Mouse (Mus musculus): ENCODE results near the gene Wdr1.

Gene Wdr1

DNA sequence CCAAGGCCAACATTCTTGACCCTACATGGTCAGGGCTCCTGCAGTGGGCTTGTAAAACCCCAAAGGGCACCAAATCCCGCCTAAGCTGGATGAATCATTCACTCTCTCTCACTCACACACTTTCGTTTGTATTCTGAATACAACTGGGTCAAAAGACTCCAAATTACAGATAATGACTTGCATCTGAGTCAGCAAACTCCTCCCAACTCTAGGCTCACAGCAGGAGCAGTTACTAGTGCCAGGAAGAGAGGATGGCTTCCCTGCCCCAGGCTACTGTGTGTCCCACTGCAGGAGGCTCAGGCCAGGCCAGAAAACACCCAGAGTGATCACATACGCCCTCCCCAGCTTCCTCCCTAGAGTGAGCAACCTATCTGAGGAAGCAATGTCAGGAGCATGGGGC lies 9.1 kb downstream of the Wdr1 start:
- CTCF ChIA-PET, result interaction anchor here in 1 of 4 experiments (0.7 to 0.9 kb wide), 2 partner anchors 17 to 24 kb away, joined by 3 to 4 read pairs; no protein-coding TSS in a partner anchor

GRCm38 (mm10) chr5:38553491-38553890 lies 9.5 kb downstream of the Wdr1 start:
- CTCF ChIA-PET, result interaction anchor here in 1 of 4 experiments (0.7 to 0.9 kb wide), 2 partner anchors 17 to 24 kb away, joined by 3 to 4 read pairs; no protein-coding TSS in a partner anchor
- POLR2A ChIA-PET, result interaction anchor here in 3 of 4 experiments (0.5 to 19.6 kb wide), 27 partner anchors 7 to 1565 kb away, joined by 3 to 312 read pairs (median 5); partner anchors contain the start of genes Wdr1 (in 2 of the 3), Tmem128 (in 1 of the 3) and Wfs1 (in 1 of the 3)

More for the DNA sequence above, 9.1 kb downstream of the Wdr1 start:
- POLR2A ChIA-PET, result interaction anchor here in 3 of 4 experiments (0.5 to 19.6 kb wide), 26 partner anchors 8 to 1565 kb away, joined by 3 to 312 read pairs (median 5); partner anchors contain the start of genes Wdr1 (in 2 of the 3) and Wfs1 (in 1 of the 3)

- ChIA-PET CTCF (interaction anchor here in 1 of 4 experiments (0.6 kb wide), 1 partner anchor 8 kb away, joined by 3 read pairs; no protein-coding TSS in a partner anchor), POLR2A (interaction anchor here in 3 of 4 experiments (0.8 to 19.6 kb wide), 14 partner anchors 7 to 293 kb away, joined by 3 to 312 read pairs (median 5); partner anchors contain the start of genes Wdr1 (in 2 of the 3) and Tmem128 (in 1 of the 3))
Observed at GRCm38 (mm10) chr5:38552615-38553014, 10.4 kb downstream of the Wdr1 start.

DNA sequence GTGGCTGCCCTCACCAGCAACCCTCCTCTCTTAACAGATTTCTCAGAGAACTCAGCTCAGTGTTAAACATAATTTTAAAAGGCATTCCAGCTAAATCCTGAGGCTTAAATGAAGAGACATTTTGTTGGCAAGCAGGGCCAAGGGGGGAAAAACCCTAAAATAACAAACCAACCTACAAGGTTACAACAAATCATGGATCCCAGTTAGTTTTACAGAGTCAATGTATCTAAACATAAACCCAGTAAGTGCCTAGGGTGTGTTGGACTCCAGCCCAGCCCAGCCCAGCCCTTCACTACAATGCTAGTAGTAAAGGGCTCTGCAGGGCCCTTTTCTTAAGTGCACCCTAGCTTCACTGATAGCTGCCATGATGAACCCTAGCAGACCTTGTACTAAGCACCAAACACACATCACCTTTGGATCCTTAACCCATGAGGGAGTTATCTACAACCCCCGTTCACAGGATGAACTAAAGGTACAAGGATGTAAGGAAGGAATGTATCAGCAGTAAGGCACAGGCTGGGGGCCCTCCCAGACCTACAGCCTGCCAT lies 12.7 kb downstream of the Wdr1 start:
- POLR2A ChIA-PET, result interaction anchor here in 3 of 4 experiments (1.0 to 16.5 kb wide), 6 partner anchors 11 to 37 kb away, joined by 3 to 312 read pairs (median 4); partner anchors contain the start of gene Wdr1 (in 2 of the 3)
- CTCF ChIA-PET, result no interaction called here

GRCm38 (mm10) chr5:38549461-38549909 lies 13.5 kb downstream of the Wdr1 start:
- POLR2A ChIA-PET, result interaction anchor here in 3 of 4 experiments (1.0 to 16.5 kb wide), 14 partner anchors 11 to 60 kb away, joined by 3 to 312 read pairs (median 4); partner anchors contain the start of gene Wdr1 (in 2 of the 3)
- CTCF ChIA-PET, result no interaction called here

GRCm38 (mm10) chr5:38547375-38547774 lies 15.6 kb downstream of the Wdr1 start:
- ChIA-PET CTCF (interaction anchor here in 2 of 4 experiments (0.6 to 1.7 kb wide), 3 partner anchors 85 to 1456 kb away, joined by 3 to 4 read pairs (median 4); no protein-coding TSS in a partner anchor), POLR2A (interaction anchor here in 3 of 4 experiments (0.8 to 16.5 kb wide), 15 partner anchors 9 to 73 kb away, joined by 3 to 312 read pairs (median 5); partner anchors contain the start of gene Wdr1 (in 2 of the 3))

- ChIA-PET CTCF (interaction anchor here in 3 of 4 experiments (0.6 to 1.4 kb wide), 6 partner anchors 8 to 87 kb away, joined by 3 to 8 read pairs (median 4); no protein-coding TSS in a partner anchor), POLR2A (interaction anchor here in 3 of 4 experiments (0.6 to 16.5 kb wide), 12 partner anchors 9 to 162 kb away, joined by 3 to 312 read pairs (median 5); partner anchors contain the start of gene Wdr1 (in 2 of the 3))
Observed at GRCm38 (mm10) chr5:38544423-38545415, 18.3 kb downstream of the Wdr1 start.

DNA sequence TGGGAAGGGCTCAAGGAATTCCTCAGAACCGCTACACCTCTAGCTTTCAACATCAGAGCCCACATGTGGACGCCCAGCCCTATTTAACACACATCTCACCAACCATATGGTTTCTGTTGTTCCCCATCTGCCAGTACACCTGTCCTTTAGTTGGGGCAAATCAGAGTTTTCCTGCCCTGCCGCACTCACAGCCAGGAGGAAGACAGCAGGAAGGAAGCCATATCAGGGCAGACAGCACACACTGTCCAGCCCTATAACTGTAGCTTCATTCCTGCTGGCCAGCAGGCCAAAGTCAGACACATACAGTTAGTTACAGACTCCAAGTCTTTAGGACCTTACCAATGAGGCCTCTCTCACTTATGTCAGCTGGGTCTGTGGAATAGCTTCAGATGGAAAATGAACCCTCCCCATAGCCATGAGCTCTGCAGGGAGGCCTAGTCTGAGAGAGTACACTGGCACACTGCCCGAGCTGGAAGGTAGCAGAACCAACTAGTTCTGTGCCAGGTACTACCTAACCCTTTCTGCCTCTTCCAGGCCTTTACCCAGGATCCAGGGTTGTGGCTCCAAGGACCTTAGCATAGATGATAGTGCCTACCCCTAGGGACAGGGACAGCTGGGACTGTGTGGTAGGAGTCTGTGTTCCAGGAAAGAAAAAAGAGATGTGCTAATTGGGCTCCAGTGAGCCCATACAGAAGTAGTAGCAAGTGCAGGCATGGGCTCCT lies 19.4 kb downstream of the Wdr1 start:
- POLR2A ChIA-PET, result interaction anchor here in 3 of 4 experiments (0.6 to 16.5 kb wide), 13 partner anchors 8 to 161 kb away, joined by 3 to 312 read pairs (median 4); partner anchors contain the start of gene Wdr1 (in 2 of the 3)
- CTCF ChIA-PET, result interaction anchor here in 3 of 4 experiments (0.5 to 1.3 kb wide), 6 partner anchors 9 to 241 kb away, joined by 3 to 5 read pairs (median 3); no protein-coding TSS in a partner anchor

DNA sequence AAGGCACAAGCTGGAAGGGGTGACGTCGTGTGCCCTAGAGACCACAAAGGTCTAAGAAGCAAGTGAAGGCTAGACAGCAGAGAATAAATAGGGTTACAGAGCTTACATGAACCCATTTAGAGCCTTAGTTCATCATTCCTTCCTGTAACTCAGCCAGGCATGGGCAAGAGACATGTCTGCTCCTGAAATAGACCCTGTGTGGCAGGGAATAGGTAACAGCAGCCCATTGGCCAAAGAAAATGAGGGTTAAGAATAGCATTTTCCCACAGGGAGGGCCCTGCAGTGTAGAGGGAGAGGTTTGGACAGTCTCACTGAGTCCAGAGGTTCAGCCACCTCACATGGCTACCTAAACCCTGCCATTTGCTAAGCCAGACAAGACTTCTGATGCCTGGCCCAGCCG lies 21.3 kb downstream of the Wdr1 start:
- ChIA-PET POLR2A (interaction anchor here in 2 of 4 experiments (1.5 to 16.5 kb wide), 3 partner anchors 12 to 46 kb away, joined by 3 to 312 read pairs (median 3); partner anchors contain the start of gene Wdr1 (in 1 of the 2)), CTCF (interaction anchor here in 1 of 4 experiments (1.3 kb wide), 1 partner anchor 8 kb away, joined by 3 read pairs; no protein-coding TSS in a partner anchor)

DNA sequence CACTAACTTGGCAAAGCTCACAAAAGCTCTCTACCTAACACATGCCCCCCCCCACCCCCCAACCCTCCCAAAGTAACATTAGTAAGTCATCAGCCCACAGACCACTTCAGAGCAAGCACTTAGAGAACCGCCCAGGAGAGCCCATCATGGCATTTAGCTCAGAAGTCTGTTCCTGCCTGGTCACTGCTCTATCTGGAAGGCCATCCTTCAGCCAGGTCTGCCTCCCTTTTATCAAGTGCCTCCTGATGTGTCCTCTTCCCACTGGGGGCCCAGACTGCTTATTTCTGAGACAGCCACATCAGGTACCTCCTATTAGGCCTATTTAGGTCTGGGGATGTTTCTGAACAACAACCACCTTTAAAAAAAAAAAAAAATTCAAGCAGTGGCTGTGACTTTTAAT lies 22.1 kb downstream of the Wdr1 start:
- ChIA-PET POLR2A (interaction anchor here in 3 of 4 experiments (0.6 to 16.5 kb wide), 7 partner anchors 10 to 267 kb away, joined by 3 to 312 read pairs (median 3); partner anchors contain the start of gene Wdr1 (in 1 of the 3)), CTCF (no interaction called here)

GRCm38 (mm10) chr5:38538508-38538907 lies 24.5 kb downstream of the Wdr1 start:
- CTCF ChIA-PET, result interaction anchor here in 1 of 4 experiments (0.5 kb wide), 1 partner anchor 42 kb away, joined by 11 read pairs; no protein-coding TSS in a partner anchor
- POLR2A ChIA-PET, result interaction anchor here in 2 of 4 experiments (1.0 to 16.5 kb wide), 6 partner anchors 8 to 42 kb away, joined by 3 to 312 read pairs (median 4); partner anchors contain the start of gene Wdr1 (in 1 of the 2)

- POLR2A ChIA-PET, result interaction anchor here in 2 of 4 experiments (1.0 to 16.5 kb wide), 5 partner anchors 9 to 43 kb away, joined by 3 to 312 read pairs (median 4); partner anchors contain the start of gene Wdr1 (in 1 of the 2)
- CTCF ChIA-PET, result no interaction called here
Observed at GRCm38 (mm10) chr5:38537845-38538244, 25.2 kb downstream of the Wdr1 start.

- POLR2A ChIA-PET, result interaction anchor here in 1 of 4 experiments (1.3 kb wide), 1 partner anchor 11 kb away, joined by 9 read pairs; no protein-coding TSS in a partner anchor
Observed at GRCm38 (mm10) chr5:38536822-38537221, 26.2 kb downstream of the Wdr1 start.

GRCm38 (mm10) chr5:38532084-38532483 lies 30.9 kb downstream of the Wdr1 start:
- CTCF ChIA-PET, result interaction anchor here in 3 of 4 experiments (0.5 to 1.6 kb wide), 8 partner anchors 12 to 1114 kb away, joined by 3 to 5 read pairs (median 4); no protein-coding TSS in a partner anchor
- POLR2A ChIA-PET, result interaction anchor here (0.5 to 3.3 kb wide), 11 partner anchors 11 to 49 kb away, joined by 3 to 17 read pairs (median 6); no protein-coding TSS in a partner anchor

More at GRCm38 (mm10) chr5:38536822-38537221, 26.2 kb downstream of the Wdr1 start:
- CTCF ChIA-PET, result no interaction called here

GRCm38 (mm10) chr5:38529724-38530428 lies 33.1 kb downstream of the Wdr1 start:
- POLR2A ChIA-PET, result interaction anchor here in 2 of 4 experiments (0.6 to 2.9 kb wide), 10 partner anchors 9 to 96 kb away, joined by 3 to 7 read pairs (median 3); no protein-coding TSS in a partner anchor
- CTCF ChIA-PET, result interaction anchor here (0.5 to 1.7 kb wide), 19 partner anchors 9 to 356 kb away, joined by 3 to 12 read pairs (median 4); no protein-coding TSS in a partner anchor

GRCm38 (mm10) chr5:38522977-38523376 lies 40.0 kb downstream of the Wdr1 start:
- CTCF ChIA-PET, result interaction anchor here in 1 of 4 experiments (1.0 kb wide), 1 partner anchor 214 kb away, joined by 3 read pairs; no protein-coding TSS in a partner anchor
- POLR2A ChIA-PET, result interaction anchor here in 2 of 4 experiments (0.6 to 3.7 kb wide), 7 partner anchors 24 to 99 kb away, joined by 3 to 12 read pairs (median 5); no protein-coding TSS in a partner anchor

Data from embryonic stem cell, embryonic (primary cell).